Mouse (Mus musculus) E14TG2a.4 (cell line): ENCODE data around the gene Tcam1.

Experiments
- H3K27me3 ChIP-seq: 2 replicates; pipeline ENCODE4 v1.6.1; 2014; ENCODE audit warnings: low read length, control low read depth; ENCODE audit not compliant: insufficient read depth
- H3K36me3 ChIP-seq: 2 replicates; pipeline ENCODE4 v1.6.1; 2014; ENCODE audit warnings: low read length, control low read depth; ENCODE audit not compliant: insufficient read depth
- H3K4me1 ChIP-seq: replicated peaks from 2 replicates; pipeline ENCODE4 v1.6.1; 2014; ENCODE audit warnings: low read depth, low read length, control low read depth
- H3K4me3 ChIP-seq: replicated peaks from 2 replicates; pipeline ENCODE4 v1.5.1; 2014; ENCODE audit warnings: mild to moderate bottlenecking, low read length
- H3K9me3 ChIP-seq: 2 replicates; pipeline ENCODE4 v1.6.1; 2014; ENCODE audit warnings: low read length, control low read depth
- CTCF ChIP-seq: conservative IDR thresholded peaks from 2 replicates; pipeline ENCODE4 v1.5.1; 2014; ENCODE audit warnings: low read length
- NANOG ChIP-seq: IDR thresholded peaks from 2 replicates; pipeline ENCODE4 v1.6.1; 2014; ENCODE audit warnings: borderline replicate concordance, low read length, mixed read lengths
- POU5F1 ChIP-seq: IDR thresholded peaks from 2 replicates; pipeline ENCODE4 v1.6.1; 2014; ENCODE audit warnings: low read length, borderline replicate concordance

Gene Tcam1

DNA sequence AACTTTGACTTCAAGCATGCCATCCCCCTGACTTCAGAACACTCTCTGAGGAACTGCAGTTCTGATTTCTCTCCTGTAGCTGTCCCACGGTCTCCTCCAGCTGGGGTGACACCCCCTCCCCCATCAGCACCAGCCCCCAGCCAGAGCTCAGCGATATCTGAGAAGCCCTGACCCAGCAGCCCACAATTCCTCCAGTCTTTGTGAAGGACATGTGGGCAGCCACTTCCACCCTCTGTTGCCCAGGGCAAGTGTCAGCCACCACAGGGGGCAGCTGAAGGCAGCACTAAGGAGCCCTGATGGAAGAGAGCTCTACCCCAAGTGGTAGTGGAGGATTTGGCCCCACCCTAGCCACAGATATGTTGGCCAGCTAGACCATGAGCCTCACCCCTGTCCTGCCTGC is 57.6 kb downstream of the Tcam1 start:
- Histone ChIP-seq H3K4me3 (no peak overlapping the region), H3K36me3 (no peaks in the 10 kb centered on the region), H3K4me1 (peaks cover 5% of the 10 kb centered on the region), H3K27me3 (peaks cover 8% of the 10 kb centered on the region), H3K9me3 (no peaks in the 10 kb centered on the region)
- TF ChIP-seq CTCF (no peak), POU5F1 (no peak), NANOG (no peak)

DNA sequence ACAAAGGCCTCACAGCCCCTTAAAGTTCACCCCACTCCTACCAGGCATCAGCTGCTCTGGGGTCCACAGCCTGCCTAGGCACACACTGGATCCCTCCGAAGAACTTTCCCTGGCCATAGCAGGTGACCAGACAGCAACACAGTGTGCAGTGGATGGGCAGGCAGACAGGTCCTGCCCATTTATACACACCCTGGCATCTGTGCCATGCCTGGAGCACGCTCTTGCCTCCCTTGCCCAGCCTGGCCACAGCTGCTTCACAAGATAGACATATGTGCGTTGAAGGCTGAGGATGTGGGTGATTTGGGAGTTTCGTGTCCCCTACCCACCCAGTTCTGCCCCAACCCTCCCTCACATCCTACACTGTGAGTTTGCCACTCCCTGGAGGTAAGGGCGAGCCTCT is 61.6 kb downstream of the Tcam1 start:
- Histone ChIP-seq H3K4me1 (peaks cover 5% of the 10 kb centered on the region), H3K27me3 (peaks cover 9% of the 10 kb centered on the region; the same call in 1 of the 2 replicates), H3K9me3 (no peaks in the 10 kb centered on the region), H3K4me3 (no peak overlapping the region), H3K36me3 (no peaks in the 10 kb centered on the region)
- no peak for TF ChIP-seq NANOG
- no peak for TF ChIP-seq POU5F1
- no peak for TF ChIP-seq CTCF
